Mouse (Mus musculus) liver, embryonic 15.5 days (tissue): ENCODE measurements around the gene Ccdc88c. TPM values are rescaled to one million over a fixed set of nuclear protein-coding genes. Genes with fewer than 3 reads are reported as not detected.

Source experiments
- ATAC-seq: fragments of 200-750 bp; cut with Nextera tagmentation; 2 replicates; pipeline ENCODE4 v1.8.0; 2017; ENCODE audit warnings: moderate number of reproducible peaks, mild to moderate bottlenecking, moderate library complexity; ENCODE audit not compliant: insufficient read depth
- H3K27ac ChIP-seq: fragments of 300-500 bp; sonication (generic); replicated peaks from 2 replicates; pipeline ENCODE4 v1.5.1; 2015; ENCODE audit warnings: mild to moderate bottlenecking, inconsistent platforms
- H3K27me3 ChIP-seq: fragments of 300-500 bp; sonication (generic); 2 replicates; pipeline ENCODE4 v1.6.1; 2015; ENCODE audit warnings: mild to moderate bottlenecking, inconsistent platforms
- H3K36me3 ChIP-seq: fragments of 300-500 bp; sonication (generic); replicated peaks from 2 replicates; pipeline ENCODE4 v1.6.1; 2015; ENCODE audit warnings: moderate library complexity, mild to moderate bottlenecking, inconsistent platforms
- H3K4me1 ChIP-seq: fragments of 300-500 bp; sonication (generic); replicated peaks from 2 replicates; pipeline ENCODE4 v1.6.1; 2015; ENCODE audit warnings: inconsistent platforms
- H3K4me2 ChIP-seq: fragments of 300-500 bp; sonication (generic); 2 replicates; pipeline ENCODE4 v1.6.1; 2015; ENCODE audit warnings: moderate library complexity, mild to moderate bottlenecking, inconsistent platforms
- H3K4me3 ChIP-seq: fragments of 300-500 bp; sonication (generic); replicated peaks from 2 replicates; pipeline ENCODE4 v1.5.1; 2015; ENCODE audit warnings: mild to moderate bottlenecking, inconsistent platforms
- H3K9ac ChIP-seq: fragments of 300-500 bp; sonication (generic); 2 replicates; pipeline ENCODE4 v1.6.1; 2015; ENCODE audit warnings: moderate library complexity, mild to moderate bottlenecking, inconsistent platforms
- H3K9me3 ChIP-seq: fragments of 300-500 bp; sonication (generic); replicated peaks from 2 replicates; pipeline ENCODE4 v1.6.1; 2016; ENCODE audit warnings: inconsistent platforms
- WGBS: fragments of 180-500 bp; shearing (Covaris S2); methylation state at CpG from one replicate; pipeline ENCODE4 v1.1.7; 2015; ENCODE audit warnings: mixed read lengths; ENCODE audit not compliant: insufficient replicate concordance; 5-methylcytosine and 5-hydroxymethylcytosine counted together
- polyA plus RNA-seq: library from polyadenylated mRNA; unstranded; fragments of >200 nt; fragmentation: Nextera tagmentation; extraction: Ambion mirVana; gene quantifications from 2 replicates; pipeline ENCODE4 v1.2.1, GENCODE M21; 2015

Gene Ccdc88c
- polyA plus RNA-seq, 1 experiment from 2014 or later: 5.5 TPM

DNA sequence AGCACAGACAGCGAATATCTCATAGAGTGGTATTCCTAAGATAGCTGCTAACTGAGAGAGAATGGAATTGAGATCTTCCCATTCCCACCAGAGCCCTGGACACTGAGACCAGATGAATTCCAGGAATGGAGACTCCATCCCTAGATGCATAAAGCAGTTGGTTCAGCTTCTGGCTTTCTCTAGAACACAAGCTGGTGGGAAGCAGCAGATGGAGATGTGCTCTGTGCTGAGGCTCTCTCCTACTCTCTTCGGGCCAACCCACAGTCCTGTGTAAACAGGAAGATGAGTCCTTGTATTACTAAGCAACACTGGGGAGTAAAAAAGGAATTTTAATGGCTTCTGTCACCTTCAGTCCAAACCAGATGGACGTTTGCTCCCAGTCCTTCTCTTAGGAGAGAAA is 153.3 kb downstream of the Ccdc88c start:
- Histone ChIP-seq H3K36me3 (no peaks in the 10 kb centered on the region), H3K4me1 (no peaks in the 10 kb centered on the region), H3K27ac (no peak overlapping the region), H3K9me3 (no peaks in the 10 kb centered on the region), H3K27me3 (no peaks in the 10 kb centered on the region), H3K4me2 (no peak overlapping the region), H3K4me3 (no peak overlapping the region), H3K9ac (no peak overlapping the region)
- no peak for ATAC-seq
- 43% methylated on average over 3 of the region's 3 CpGs for WGBS

- H3K9ac ChIP-seq: no peak overlapping the region
- H3K4me3 ChIP-seq: no peak overlapping the region
- no peak overlapping the region for H3K27ac ChIP-seq
- no peak for ATAC-seq
- 54% methylated on average over 3 of the region's 3 CpGs for WGBS
- no peaks in the 10 kb centered on the region for H3K4me1 ChIP-seq
- H3K4me2 ChIP-seq: no peak overlapping the region
- H3K27me3 ChIP-seq: no peaks in the 10 kb centered on the region
- no peaks in the 10 kb centered on the region for H3K36me3 ChIP-seq
- no peaks in the 10 kb centered on the region for H3K9me3 ChIP-seq
Measured at GRCm38 (mm10) chr12:100873612-100874011, 155.2 kb downstream of the Ccdc88c start.

DNA sequence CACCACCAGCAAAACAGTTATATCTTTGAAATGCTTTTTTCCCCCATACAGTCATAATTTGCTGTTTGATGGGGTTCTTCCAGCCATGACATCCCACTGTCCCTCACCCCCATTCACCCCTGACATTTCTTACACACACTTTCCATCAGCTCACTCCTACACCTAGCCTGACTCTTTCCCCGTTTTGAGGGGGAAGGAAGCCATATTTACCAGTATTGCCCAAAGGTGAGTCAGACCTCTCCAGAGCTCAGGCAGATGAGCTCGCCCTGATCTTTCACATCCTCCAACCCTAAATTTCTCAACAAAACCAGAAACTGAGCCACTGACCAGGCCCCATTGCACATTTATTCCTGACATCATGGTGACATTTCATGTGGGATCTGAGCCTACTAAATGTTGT is 157.0 kb downstream of the Ccdc88c start:
- 50% methylated on average over 2 of the region's 2 CpGs for WGBS
- H3K4me1 ChIP-seq: no peaks in the 10 kb centered on the region
- no peak overlapping the region for H3K4me3 ChIP-seq
- H3K36me3 ChIP-seq: no peaks in the 10 kb centered on the region
- no peak overlapping the region for H3K4me2 ChIP-seq
- ATAC-seq: no peak
- no peaks in the 10 kb centered on the region for H3K9me3 ChIP-seq
- H3K9ac ChIP-seq: no peak overlapping the region
- H3K27ac ChIP-seq: no peak overlapping the region
- no peaks in the 10 kb centered on the region for H3K27me3 ChIP-seq

DNA sequence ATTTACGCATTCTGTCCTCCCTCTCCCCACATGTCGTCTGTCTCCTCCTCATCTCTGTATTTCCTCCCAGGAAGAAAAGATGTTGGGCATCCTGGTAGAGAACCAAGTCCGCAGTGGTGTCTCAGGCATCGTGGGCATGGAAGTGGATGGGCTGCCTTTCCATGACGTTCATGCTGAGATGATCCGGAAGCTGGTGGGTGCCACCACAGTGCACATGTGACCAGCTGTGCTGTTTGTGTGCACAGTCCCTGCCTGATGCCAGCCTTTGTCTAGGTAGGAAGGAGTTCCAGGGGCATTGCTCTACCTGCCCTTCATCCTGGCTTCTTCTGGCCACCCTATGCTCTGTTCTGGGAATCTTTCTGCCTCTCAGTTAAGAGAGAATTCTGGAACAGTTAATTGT is 157.6 kb downstream of the Ccdc88c start:
- H3K36me3 ChIP-seq: no peaks in the 10 kb centered on the region
- no peak overlapping the region for H3K4me2 ChIP-seq
- no peaks in the 10 kb centered on the region for H3K9me3 ChIP-seq
- H3K9ac ChIP-seq: no peak overlapping the region
- H3K4me3 ChIP-seq: no peak overlapping the region
- no peaks in the 10 kb centered on the region for H3K4me1 ChIP-seq
- 76% methylated on average over 6 of the region's 6 CpGs for WGBS
- no peak for ATAC-seq
- H3K27me3 ChIP-seq: no peaks in the 10 kb centered on the region
- H3K27ac ChIP-seq: no peak overlapping the region

- no peak for ATAC-seq
- H3K9me3 ChIP-seq: no peaks in the 10 kb centered on the region
- no peak overlapping the region for H3K4me2 ChIP-seq
- no peaks in the 10 kb centered on the region for H3K4me1 ChIP-seq
- H3K4me3 ChIP-seq: no peak overlapping the region
- no peak overlapping the region for H3K27ac ChIP-seq
- H3K9ac ChIP-seq: no peak overlapping the region
- WGBS: 40% methylated on average over 4 of the region's 4 CpGs
- no peaks in the 10 kb centered on the region for H3K36me3 ChIP-seq
- no peaks in the 10 kb centered on the region for H3K27me3 ChIP-seq
Measured at GRCm38 (mm10) chr12:100868049-100868622, 160.7 kb downstream of the Ccdc88c start.

- no peak for ATAC-seq
- Histone ChIP-seq H3K4me1 (no peaks in the 10 kb centered on the region), H3K27ac (no peak overlapping the region), H3K27me3 (no peaks in the 10 kb centered on the region), H3K4me3 (no peak overlapping the region), H3K9ac (no peak overlapping the region), H3K4me2 (no peak overlapping the region), H3K36me3 (no peaks in the 10 kb centered on the region), H3K9me3 (no peaks in the 10 kb centered on the region)
- 62% methylated on average over 8 of the region's 8 CpGs for WGBS
Measured at GRCm38 (mm10) chr12:100867097-100867496, 161.8 kb downstream of the Ccdc88c start.

GRCm38 (mm10) chr12:100865509-100866078 is 163.3 kb downstream of the Ccdc88c start:
- WGBS: 57% methylated on average over 11 of the region's 11 CpGs

GRCm38 (mm10) chr12:100865072-100865471 is 163.8 kb downstream of the Ccdc88c start:
- Histone ChIP-seq H3K4me1 (no peaks in the 10 kb centered on the region), H3K9me3 (no peaks in the 10 kb centered on the region), H3K9ac (no peak overlapping the region), H3K27me3 (no peaks in the 10 kb centered on the region), H3K4me3 (no peak overlapping the region), H3K4me2 (no peak overlapping the region), H3K36me3 (no peaks in the 10 kb centered on the region), H3K27ac (no peak overlapping the region)
- ATAC-seq: no peak

More at GRCm38 (mm10) chr12:100865509-100866078, 163.3 kb downstream of the Ccdc88c start:
- no peak overlapping the region for H3K4me2 ChIP-seq
- H3K4me1 ChIP-seq: no peaks in the 10 kb centered on the region
- no peak overlapping the region for H3K9ac ChIP-seq
- no peaks in the 10 kb centered on the region for H3K9me3 ChIP-seq
- no peak overlapping the region for H3K27ac ChIP-seq
- no peaks in the 10 kb centered on the region for H3K36me3 ChIP-seq
- no peak overlapping the region for H3K4me3 ChIP-seq
- H3K27me3 ChIP-seq: no peaks in the 10 kb centered on the region
- ATAC-seq: no peak

DNA sequence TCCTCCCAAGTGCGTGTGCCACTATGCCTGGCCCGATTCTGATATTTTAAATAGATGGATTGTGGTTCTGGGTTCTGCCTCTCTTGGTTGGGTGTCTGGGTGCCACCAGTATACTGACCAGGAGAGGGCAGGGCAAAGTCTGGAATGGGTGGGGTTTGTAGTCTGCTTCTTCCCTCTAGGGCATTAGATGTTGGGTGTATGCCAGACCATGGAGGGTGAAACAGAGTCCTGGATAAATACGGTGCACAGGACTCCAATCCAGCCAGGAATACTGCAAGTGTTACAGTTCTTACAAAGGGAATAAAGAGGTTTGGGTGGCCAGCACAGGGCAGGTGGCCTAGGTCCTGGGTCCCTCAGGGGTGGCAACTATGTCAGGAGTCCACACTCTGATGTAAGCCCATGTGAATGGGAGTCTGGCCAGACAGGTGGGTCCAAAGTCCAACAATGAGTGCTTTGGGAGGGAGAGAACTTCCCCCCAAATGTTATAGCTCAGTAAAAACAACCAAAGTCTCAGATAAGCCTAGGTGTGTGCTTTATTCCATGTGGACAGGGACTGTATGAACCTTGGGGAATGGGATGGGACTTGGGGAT is 165.9 kb downstream of the Ccdc88c start:
- Histone ChIP-seq H3K27ac (no peak overlapping the region), H3K9ac (no peak overlapping the region), H3K4me1 (no peaks in the 10 kb centered on the region), H3K27me3 (no peaks in the 10 kb centered on the region), H3K4me3 (no peak overlapping the region), H3K36me3 (no peaks in the 10 kb centered on the region), H3K4me2 (no peak overlapping the region), H3K9me3 (no peaks in the 10 kb centered on the region)
- 0 out of 2 replicates have a peak, but pooled peaks have one; percentile 22 for ATAC-seq
- 75% methylated on average over 3 of the region's 3 CpGs for WGBS

DNA sequence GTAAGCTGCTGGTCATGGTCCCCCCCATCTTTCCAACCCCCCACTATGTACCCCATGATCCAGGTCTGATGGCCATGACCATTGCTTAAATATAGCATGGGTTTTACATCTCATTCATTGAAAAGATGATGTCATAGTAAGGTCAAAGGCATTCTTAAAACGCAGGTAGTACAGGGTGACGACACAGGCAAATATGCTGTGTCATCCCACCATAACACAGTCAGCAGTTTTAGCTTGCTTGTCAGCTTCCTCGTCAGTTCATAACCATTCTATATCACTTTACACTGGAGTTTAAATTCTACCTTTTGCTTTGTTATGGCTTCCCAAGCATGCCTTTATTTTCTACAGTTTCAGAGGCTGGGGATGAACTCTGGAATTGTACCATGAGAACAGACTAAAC is 166.6 kb downstream of the Ccdc88c start:
- 26% methylated on average over 3 of the region's 3 CpGs for WGBS
- H3K4me1 ChIP-seq: no peaks in the 10 kb centered on the region
- no peak overlapping the region for H3K4me3 ChIP-seq
- no peaks in the 10 kb centered on the region for H3K27me3 ChIP-seq
- H3K4me2 ChIP-seq: no peak overlapping the region
- no peaks in the 10 kb centered on the region for H3K36me3 ChIP-seq
- no peak overlapping the region for H3K9ac ChIP-seq
- no peak for ATAC-seq
- H3K27ac ChIP-seq: no peak overlapping the region
- H3K9me3 ChIP-seq: no peaks in the 10 kb centered on the region
